Mouse (Mus musculus): ENCODE measurements around the gene Ano2.

The Ano2 gene

DNA sequence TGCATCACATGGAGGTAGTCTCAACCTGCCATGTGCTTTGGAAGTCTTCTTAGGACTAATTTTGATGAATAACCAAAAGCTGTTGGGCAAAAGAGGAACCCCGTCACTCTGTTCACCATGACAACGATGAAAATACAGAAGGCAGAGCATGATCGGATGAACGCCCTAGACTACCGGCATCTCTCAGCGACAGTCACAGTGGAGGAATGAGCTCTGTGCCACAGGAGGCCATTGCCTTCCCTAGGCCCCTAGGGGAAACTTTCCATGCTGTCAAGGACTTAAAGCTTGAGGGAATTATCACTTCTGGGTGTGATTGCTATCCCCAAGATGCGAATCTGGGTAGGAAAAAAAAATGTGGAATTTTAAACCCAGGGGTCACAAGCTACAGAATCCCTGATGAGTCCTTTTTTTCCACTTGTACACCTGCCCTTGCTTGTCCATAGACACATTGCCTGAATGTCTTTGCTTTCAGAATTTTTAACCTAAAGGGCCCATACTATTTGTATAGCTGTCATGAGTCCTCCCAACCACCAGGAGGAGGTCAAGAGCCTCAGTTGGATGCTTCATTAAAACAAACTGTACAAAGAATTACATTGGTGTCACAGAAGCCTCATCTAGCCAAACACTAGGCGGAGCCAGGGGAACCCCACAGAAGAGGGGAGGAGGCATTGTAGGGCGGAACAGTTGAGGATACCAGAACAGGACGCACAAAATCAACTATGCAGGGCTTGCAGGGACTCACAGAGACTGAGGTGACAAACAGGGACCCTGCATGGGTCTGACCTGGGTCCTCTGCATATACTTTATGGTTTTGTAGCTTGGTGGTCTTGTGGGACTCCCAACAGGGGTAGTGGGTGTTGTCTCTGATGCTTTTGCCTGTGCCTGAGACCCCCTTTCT is 53.2 kb downstream of the Ano2 start:
- DNase-seq (ENCODE audit: low read depth, low spot score), result no peak

DNA sequence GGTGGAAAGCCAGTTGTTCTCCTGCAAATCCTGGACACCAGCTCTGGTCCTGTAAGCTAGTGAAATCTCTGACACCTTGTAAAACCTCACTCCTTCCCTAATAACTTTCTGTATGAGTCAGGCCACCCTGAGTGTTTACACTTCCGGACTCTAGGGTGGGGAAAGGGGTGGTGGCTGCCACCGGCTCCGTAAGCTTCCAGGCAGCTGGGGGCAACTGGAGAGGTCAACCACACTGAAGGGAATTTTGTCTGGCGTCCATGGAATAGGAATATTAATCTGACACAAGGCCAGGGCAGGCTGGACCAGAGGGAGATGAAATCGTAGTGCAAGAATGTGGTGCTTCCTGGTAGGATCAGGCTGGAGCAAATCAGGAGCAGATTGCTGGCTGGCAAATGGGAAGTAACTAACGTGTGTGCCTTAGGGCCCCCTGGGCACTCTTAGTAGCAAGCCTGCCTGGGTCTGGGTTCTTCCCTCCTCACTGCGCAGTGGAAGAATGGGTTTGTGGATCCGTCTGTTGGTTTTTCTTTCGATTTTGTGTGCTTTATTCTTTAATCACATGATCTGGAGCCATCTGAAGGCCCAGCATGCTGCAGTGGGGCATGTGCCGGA is 57.2 kb downstream of the Ano2 start:
- DNase-seq (ENCODE audit: low read depth, low spot score), result no peak

GRCm38 (mm10) chr6:125748646-125749045 is 58.4 kb downstream of the Ano2 start:
- DNase-seq (ENCODE audit: low read depth, low spot score), result no peak

DNA sequence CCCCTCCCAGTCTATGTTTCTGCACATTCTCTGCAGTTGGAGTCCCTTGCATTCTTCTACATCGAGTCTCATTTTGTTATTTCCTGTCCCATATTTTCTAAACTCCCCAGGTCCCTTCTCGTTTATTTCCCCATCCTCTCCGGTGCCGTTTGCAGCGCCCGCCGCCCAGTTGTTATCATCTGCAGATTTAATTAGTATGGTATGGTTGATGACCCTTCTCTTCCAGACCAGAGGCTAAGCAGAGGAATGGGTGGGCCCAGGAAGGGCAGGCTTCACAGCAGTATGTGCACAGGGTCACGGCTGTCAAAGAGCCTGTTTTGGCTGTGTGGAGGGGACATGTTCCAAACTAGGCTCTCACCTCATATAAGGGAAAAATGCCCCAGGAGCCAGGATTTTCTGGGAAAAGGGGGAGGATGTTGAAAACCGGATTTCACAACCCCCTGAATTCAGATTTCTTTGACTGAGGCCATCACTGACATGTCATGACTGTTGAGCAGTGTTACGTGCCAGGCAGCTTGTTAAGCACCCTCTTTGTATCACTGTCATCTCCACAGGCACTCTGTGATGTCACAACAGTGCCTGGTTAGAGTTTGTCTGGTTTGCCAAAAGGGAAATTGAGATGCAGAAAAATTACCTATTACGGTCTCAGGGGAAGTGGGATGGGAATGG is 72.8 kb downstream of the Ano2 start:
- no peak for DNase-seq (ENCODE audit: low read depth, low spot score)

- peak; percentile 57 for DNase-seq (ENCODE audit: low read depth, low spot score)
Measured at GRCm38 (mm10) chr6:125773256-125773655, 83.0 kb downstream of the Ano2 start.

GRCm38 (mm10) chr6:125776291-125776690 is 86.1 kb downstream of the Ano2 start:
- DNase-seq (ENCODE audit: low read depth, low spot score), result no peak

GRCm38 (mm10) chr6:125802954-125803353 is 112.7 kb downstream of the Ano2 start:
- no peak for DNase-seq (ENCODE audit: low read depth, low spot score)

DNA sequence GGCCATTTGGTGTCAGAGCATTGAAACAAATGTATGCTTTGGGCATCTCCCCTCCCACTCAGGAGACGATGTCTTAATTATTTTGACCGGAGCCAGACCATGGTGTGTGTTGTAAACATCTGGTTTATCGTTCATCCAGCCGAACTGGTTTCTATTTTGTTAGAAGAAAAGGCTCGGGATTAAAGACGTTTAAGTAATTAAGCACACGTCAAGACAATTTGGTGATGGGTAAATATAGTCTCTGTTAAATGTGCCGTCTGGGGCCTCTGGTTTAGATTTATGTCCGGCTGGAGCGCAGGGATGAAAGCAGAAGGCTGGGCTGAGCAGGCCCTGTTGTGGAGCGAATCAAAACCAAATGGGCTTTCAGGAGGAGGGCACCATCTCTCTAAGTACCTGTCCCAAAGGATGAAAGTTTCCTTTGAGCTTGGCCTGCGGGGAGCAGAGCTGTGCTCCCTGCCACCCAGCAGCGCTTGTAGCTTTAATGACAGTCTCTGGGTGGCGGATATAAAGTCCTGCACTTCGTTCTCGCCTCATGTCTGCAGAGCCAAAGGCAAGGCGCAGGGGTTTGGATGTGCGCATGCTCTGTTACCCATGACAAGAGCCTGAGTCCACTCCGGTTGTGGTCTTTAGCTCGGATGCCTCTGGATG is 113.3 kb downstream of the Ano2 start:
- DNase-seq (ENCODE audit: low read depth, low spot score), result peak; percentile 68

DNA sequence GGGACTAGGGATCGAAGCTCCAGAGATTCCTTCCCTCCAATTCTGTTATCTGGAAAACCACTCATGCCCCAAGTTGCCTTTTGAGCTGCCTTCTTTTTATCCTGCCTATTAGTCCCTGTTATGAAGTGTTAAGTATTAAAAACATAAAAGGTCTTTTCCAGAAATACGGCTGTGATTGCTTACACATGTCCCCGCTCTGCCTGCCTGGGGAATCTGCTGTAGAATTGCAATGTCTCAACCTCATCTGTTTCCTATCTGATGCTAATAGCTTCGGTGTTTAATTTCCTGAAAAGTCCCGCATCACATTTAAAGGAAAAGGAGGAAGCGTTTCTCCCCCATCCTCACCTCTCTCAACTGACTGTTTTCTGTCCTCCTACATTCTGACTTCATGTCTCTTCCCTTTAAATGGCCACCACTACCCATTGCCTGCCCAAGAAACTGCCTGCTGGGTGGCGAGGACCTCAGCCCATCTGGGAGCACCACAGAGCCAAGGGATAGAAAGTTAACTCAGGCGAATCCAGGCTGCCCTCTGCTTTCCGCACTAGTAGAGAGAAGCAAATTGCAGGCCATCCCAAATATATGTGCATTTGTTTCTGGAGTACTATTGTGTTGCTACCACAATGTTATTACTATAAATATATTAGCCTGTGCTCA is 118.9 kb downstream of the Ano2 start:
- peak; percentile 37 for DNase-seq (ENCODE audit: low read depth, low spot score)

- no peak for DNase-seq (ENCODE audit: low read depth, low spot score)
Measured at GRCm38 (mm10) chr6:125811395-125811794, 121.2 kb downstream of the Ano2 start.

DNA sequence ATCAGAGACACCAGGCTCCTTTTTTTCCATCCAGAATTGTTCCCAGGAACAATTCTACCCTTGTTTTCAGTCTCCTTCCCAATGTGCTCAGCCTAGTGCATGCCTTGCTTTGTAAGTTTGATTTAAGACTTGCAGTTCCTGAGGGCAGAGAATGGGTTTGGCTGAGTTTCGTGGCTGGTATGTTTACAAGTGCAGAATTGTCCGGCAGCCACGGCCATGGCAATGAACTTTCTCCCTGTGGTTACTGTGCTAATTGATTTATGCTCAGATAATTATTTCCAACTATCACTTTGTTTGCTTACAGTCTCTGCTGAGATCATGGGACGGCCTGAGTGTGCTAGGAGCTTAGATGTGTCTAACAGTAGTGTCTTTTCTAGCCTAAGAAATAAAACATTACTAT is 147.9 kb downstream of the Ano2 start:
- peak; percentile 43 for DNase-seq (ENCODE audit: low read depth, low spot score)

DNA sequence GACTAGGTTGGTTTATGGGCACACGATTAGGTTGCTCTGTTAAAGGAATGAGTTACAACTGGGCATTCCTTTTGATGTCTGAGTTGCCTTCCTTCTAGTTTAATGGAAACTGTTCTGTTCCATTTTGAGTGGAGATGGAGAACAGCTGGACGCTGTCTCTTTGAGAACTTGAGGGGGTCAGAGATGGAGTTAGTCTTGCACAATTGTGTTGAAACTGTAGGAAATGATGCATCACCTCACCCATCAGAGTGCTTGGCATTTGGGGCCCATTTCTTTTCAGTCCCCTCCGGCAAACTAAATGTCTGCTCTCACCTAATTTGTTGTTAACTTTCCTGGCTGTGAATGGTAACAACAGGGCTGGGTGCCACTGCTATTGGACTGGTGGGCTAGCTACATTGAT is 151.1 kb downstream of the Ano2 start:
- no peak for DNase-seq (ENCODE audit: low read depth, low spot score)

DNA sequence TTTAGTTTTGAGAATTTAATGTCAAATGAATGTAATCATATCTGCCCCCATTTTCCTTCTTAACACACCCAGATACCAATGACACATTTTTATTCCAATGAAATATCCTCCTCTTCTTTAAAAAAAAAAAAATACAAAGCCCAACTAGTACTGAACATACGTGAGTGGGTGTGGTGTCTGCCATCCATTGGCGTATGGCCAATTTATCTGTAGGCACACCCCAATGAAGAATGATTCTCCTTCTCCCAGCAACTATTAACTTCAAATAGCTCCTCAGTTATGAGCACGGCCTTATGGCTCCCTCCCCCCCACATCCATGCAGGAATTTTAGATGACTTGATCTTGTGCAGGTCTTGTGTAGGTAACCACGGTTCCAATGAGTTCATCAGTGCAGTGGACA is 161.0 kb downstream of the Ano2 start:
- no peak for DNase-seq (ENCODE audit: low read depth, low spot score)

DNA sequence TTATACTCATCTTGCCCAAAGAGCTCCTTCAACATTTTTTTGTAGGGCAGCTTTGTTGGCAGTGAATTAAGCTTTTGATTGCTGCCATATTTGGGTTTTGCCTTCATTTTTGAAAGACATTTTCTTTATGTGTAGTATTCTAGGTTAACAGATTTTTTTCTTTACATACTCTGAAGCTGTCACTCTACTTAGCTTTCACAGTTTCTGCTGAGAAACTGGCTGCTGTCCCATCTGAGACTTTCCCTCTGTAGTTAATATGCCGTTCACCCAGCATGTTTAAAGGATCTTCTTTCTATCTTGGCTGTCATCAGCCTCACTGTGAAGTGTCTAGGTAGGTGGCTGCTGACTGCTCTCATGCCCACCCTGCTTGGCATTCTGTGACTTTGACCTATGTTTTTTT is 168.1 kb downstream of the Ano2 start:
- no peak for DNase-seq (ENCODE audit: low read depth, low spot score)

- peak; percentile 38 for DNase-seq (ENCODE audit: low read depth, low spot score)
Measured at GRCm38 (mm10) chr6:125868516-125868915, 178.3 kb downstream of the Ano2 start.

- no peak for DNase-seq (ENCODE audit: low read depth, low spot score)
Measured at GRCm38 (mm10) chr6:125871482-125871881, 181.3 kb downstream of the Ano2 start.

DNA sequence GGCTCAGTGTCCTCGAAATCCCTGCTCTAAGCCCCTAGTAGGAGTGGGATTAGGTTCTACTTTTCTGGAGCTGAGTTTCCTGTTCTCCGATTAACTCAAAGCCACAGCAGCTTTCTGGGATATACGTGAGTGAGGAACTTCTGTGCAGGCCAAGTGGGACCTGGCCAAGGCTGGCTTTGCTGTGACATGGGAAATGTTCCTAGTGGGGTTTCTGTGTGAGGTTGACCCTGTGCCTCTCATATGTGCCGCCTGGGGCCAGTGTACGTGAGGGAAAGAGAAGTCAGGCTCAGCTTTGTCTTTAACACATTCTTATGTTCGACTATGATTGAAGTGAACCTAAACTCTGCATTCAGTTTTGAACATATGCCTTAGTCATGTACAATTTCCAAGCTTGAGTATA is 184.5 kb downstream of the Ano2 start:
- DNase-seq (ENCODE audit: low read depth, low spot score), result no peak

GRCm38 (mm10) chr6:125876884-125877283 is 186.7 kb downstream of the Ano2 start:
- no peak for DNase-seq (ENCODE audit: low read depth, low spot score)

DNA sequence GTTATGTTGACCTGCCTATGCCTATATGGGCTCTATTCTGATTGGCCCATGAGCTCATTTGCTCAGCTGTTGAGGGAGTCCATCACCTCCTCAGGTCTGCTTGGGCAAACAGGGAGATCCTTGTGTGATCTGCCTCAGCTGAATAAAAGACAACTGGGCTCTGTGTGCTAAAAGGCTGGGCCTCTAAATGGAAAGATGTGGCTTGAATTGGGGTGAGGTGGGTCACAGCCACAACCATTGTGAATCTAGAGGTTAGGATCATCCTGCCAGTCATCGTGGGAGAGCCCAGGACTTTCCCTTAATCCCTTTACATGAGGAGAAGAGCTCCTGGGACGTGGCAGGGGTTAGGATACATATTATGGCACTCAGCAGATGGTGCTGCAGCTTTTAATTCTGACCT is 188.5 kb downstream of the Ano2 start:
- no peak for DNase-seq (ENCODE audit: low read depth, low spot score)

GRCm38 (mm10) chr6:125879306-125879705 is 189.1 kb downstream of the Ano2 start:
- DNase-seq (ENCODE audit: low read depth, low spot score), result no peak

DNA sequence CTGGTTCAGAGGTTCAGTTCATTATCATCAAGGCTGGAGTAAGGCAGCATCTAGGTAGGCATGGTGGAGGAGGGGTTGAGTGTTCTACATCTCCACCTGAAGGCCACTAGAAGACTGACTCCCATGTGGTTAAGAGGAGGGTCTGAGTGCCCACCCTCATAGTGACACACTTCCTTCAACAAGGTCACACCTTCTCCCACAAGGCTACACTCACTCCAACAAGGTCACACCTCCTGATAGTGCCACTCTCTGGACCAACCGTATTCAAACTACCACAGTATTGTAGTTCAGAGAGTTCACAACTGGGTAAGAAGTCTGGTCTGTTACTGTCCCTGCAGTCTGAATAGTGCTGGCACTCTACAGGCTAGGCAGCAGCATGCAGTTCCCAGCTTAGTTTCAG is 198.4 kb downstream of the Ano2 start:
- no peak for DNase-seq (ENCODE audit: low read depth, low spot score)

GRCm38 (mm10) chr6:125894340-125894739 is 204.1 kb downstream of the Ano2 start:
- no peak for DNase-seq (ENCODE audit: low read depth, low spot score)
